Mouse (Mus musculus) layer of hippocampus, adult 18-20 months (tissue): Measurements from ENCODE around the gene 4930435E12Rik. TPM values are rescaled to one million over a fixed set of nuclear protein-coding genes. Genes with fewer than 3 reads are reported as not detected.

Experiments used
- DNase-seq, 2 experiments: peaks; one replicate each; pipeline ENCODE4 v3.0.0; 2022; ENCODE audit warnings: low spot score in 2 of 2
- total RNA-seq, 2 experiments: library from RNA; stranded (reverse); gene quantifications; 2 replicates each; pipeline ENCODE4 v1.2.3; 2021

The 4930435E12Rik gene
- total RNA-seq, 2 experiments from 2014 or later = not detected

GRCm38 (mm10) chr16:38771145-38771544, 57.4 kb downstream of the 4930435E12Rik start:
- DNase-seq = no peak

- DNase-seq = no peak
Measured at GRCm38 (mm10) chr16:38769529-38769928, 59.0 kb downstream of the 4930435E12Rik start.

- DNase-seq = peak in 1 of 2 experiments; percentile 39
Measured at GRCm38 (mm10) chr16:38768386-38768785, 60.2 kb downstream of the 4930435E12Rik start.

- DNase-seq = peak; percentile 72 to 94
Measured at GRCm38 (mm10) chr16:38767761-38768160, 60.8 kb downstream of the 4930435E12Rik start.

- no peak for DNase-seq
Measured at GRCm38 (mm10) chr16:38766671-38767070, 61.9 kb downstream of the 4930435E12Rik start.

GRCm38 (mm10) chr16:38763508-38763907, 65.0 kb downstream of the 4930435E12Rik start:
- DNase-seq = no peak

GRCm38 (mm10) chr16:38762401-38762800, 66.1 kb downstream of the 4930435E12Rik start:
- no peak for DNase-seq

Other genes starting within 250 kb of the 4930435E12Rik start
- 10 to 100 TPM; 18.0 to 19.5 TPM for gene Arhgap31, start 115.5 kb downstream of the 4930435E12Rik start, total RNA-seq
- 10 to 100 TPM; 35.1 to 35.7 TPM for gene B4galt4, start 86.5 kb downstream of the 4930435E12Rik start, total RNA-seq
- gene Upk1b, start 28.4 kb downstream of the 4930435E12Rik start, total RNA-seq = 1 to 10 TPM; 3.0 to 5.4 TPM
- gene Igsf11, start 63.9 kb upstream of the 4930435E12Rik start, total RNA-seq = 10 to 100 TPM; 46.6 to 47.2 TPM